Mouse (Mus musculus): Measurements from ENCODE around the gene Gcm1. TPM values are rescaled to one million over a fixed set of nuclear protein-coding genes. Genes with fewer than 3 reads are reported as not detected.

The Gcm1 gene
- not detected in 2 replicates for polyA plus RNA-seq (2015; fragmentation: Nextera tagmentation; extraction: Ambion mirVana)

DNA sequence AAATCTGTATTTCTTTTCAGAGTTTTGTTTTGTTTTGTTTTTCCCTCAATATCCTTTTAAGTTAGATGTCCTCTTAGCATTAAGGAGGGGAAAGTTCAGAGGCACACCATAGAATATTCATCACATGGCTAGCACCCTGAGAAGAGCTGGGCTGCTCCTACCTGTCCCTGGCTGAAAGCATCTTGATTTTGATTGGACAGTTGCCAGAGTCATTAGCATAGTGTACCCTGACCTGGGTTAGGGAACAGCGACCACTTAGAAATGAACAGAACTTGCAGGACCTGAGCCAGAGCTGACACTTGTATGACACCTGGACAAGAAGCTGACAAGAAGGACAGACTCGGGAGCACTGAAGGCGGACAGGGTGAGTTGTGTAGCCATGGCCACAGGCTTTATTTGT lies at the start of gene Gcm1:
Gcm1 (plus strand) TSS at position 248 of the 400 bp plus-strand sequence.
- no peak within 1 kb of the TSS for H3K4me3 ChIP-seq
- H3K9ac ChIP-seq = no peak within 1 kb of the TSS
- no peak for ATAC-seq (ENCODE audit: extremely low read depth, insufficient number of reproducible peaks, low FRiP score, low TSS enrichment)
- peaks cover 6% of the 10 kb centered on the region; the same call in 1 of the 2 replicates for H3K4me1 ChIP-seq
- H3K4me2 ChIP-seq = no peak within 1 kb of the TSS
- 57% methylated on average over 3 of the region's 3 CpGs for WGBS
- H3K27ac ChIP-seq (replicated peaks) = no peak within 1 kb of the TSS
- no peaks in the 10 kb centered on the region for H3K27me3 ChIP-seq (replicated peaks)
- no peaks in the 10 kb centered on the region for H3K9me3 ChIP-seq
- H3K36me3 ChIP-seq = no peaks in the 10 kb centered on the region

DNA sequence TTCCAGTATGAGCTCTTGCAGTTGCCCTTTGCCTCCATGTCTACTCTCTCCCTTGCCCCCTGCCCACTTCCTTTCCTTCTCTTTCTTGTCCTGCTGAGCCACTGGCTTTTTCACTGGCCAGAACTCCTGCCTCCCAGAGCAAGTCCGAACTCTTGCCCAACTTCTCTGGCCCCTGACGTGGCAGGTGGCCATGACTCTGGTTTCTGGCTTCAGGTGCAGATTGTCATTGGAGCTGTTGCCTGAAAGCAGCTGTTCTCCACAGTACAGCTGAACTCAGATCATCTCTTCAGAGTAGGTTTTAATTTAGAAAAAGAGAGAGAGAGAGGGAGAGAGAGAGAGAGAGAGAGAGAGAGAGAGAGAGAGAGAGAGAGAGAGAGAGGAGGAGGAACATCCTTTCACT lies 48.4 kb upstream of the Gcm1 start:
- H3K27ac ChIP-seq (replicated peaks) = no peak overlapping the region

DNA sequence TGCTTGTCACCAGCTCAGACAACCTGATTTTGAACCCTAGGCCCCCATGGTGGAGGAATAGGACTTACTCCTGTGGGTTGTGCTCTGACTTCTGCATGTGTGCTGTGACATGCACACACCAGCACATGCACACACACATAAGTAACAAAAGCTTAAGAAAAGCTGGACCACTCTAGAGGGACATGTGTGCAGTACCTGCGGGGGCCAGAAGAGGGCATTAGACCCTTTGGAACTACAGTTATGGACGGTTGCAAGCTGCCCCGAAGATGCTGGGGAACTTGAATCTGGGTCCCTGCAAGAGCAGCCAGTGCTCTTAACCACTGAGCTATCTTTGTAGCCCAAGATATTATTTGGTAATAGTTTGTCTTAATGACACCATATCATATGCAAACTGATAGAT lies 46.2 kb upstream of the Gcm1 start:
- ATAC-seq (ENCODE audit: extremely low read depth, insufficient number of reproducible peaks, low FRiP score, low TSS enrichment) = no peak
- Histone ChIP-seq H3K4me3 (no peak overlapping the region), H3K36me3 (no peaks in the 10 kb centered on the region), H3K9me3 (no peaks in the 10 kb centered on the region), H3K4me2 (no peak overlapping the region), H3K27me3 (replicated peaks) (no peaks in the 10 kb centered on the region), H3K4me1 (peaks cover 18% of the 10 kb centered on the region), H3K27ac (replicated peaks) (no peak overlapping the region), H3K9ac (no peak overlapping the region)
- WGBS = 52% methylated on average over 3 of the region's 3 CpGs

More for the DNA sequence above, 48.4 kb upstream of the Gcm1 start:
- Histone ChIP-seq H3K9me3 (no peaks in the 10 kb centered on the region), H3K9ac (no peak overlapping the region), H3K27me3 (replicated peaks) (no peaks in the 10 kb centered on the region), H3K4me3 (no peak overlapping the region), H3K4me1 (peaks cover 26% of the 10 kb centered on the region), H3K4me2 (no peak overlapping the region), H3K36me3 (no peaks in the 10 kb centered on the region)
- no peak for ATAC-seq (ENCODE audit: extremely low read depth, insufficient number of reproducible peaks, low FRiP score, low TSS enrichment)
- 80% methylated on average over 2 of the region's 2 CpGs for WGBS

DNA sequence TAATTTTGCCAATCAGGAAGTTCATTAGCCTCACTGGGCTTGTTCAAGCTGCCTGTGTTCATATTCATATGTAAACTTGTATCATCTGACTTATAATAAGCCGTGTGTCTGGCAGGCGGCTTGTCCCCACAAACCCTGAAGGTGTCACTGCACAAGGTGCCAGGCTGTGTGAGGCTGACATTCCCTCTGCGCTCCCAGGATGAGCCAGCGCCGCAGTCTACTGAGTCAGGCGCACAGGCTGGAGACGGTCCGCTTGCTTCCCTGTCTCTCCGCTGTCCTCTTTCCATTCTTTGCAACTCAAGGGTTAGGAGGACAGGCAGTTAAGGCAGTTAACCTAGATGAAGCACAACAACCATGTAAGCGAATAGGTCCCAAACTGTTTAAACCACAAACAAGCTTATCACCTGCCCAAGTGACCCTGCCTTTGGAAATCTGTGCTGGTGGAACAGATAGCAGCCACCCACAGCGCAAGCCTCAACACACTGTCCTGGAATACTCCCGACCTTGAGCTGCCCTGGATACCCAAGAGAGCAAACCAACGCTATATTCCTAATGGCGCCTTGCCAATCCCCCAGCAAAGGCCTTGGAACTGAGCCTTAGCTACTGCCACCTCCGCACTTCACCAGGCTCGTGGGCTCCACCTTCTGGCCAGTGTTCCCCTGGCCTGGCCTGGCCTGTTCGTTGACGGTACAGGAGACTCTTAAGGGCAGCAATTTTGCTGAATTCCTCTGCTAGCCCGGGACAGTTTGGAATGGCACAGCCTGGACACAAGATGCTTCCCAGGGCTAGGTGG lies 45.3 kb upstream of the Gcm1 start:
- Histone ChIP-seq H3K27ac (replicated peaks) (peak overlapping the region; percentile 51), H3K9ac (0 out of 2 replicates have a peak overlapping the region, but pooled peaks have one; percentile 7)
- 42% methylated on average over 19 of the region's 19 CpGs for WGBS

DNA sequence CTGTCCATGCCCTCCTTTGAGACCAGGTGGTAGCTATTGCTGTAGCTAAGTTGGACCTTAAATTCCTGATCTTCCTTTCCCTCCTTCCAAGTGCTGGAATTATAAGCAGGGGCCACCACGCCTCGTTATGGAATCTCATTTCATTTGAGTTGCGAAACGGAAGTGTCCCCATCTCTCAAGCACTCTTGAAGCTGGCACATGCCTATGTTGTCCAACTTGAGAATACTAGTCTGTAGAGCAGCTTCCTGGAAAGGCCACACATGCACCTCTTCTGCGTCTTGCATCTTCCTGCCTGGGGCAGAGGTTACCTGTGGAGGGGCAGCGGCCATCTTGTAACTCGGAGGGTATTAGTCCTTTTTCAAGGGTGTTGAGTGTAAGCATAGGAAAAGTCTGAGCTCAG lies 42.3 kb upstream of the Gcm1 start:
- no peaks in the 10 kb centered on the region for H3K27me3 ChIP-seq (replicated peaks)
- no peak for ATAC-seq (ENCODE audit: extremely low read depth, insufficient number of reproducible peaks, low FRiP score, low TSS enrichment)
- no peak overlapping the region for H3K4me2 ChIP-seq
- 82% methylated on average over 7 of the region's 7 CpGs for WGBS
- no peaks in the 10 kb centered on the region for H3K9me3 ChIP-seq
- peaks cover 6% of the 10 kb centered on the region for H3K4me1 ChIP-seq
- H3K9ac ChIP-seq = no peak overlapping the region
- no peaks in the 10 kb centered on the region for H3K36me3 ChIP-seq
- no peak overlapping the region for H3K4me3 ChIP-seq
- no peak overlapping the region for H3K27ac ChIP-seq (replicated peaks)

More for the DNA sequence above, 45.3 kb upstream of the Gcm1 start:
- H3K36me3 ChIP-seq = no peaks in the 10 kb centered on the region
- no peaks in the 10 kb centered on the region for H3K9me3 ChIP-seq
- H3K27me3 ChIP-seq (replicated peaks) = no peaks in the 10 kb centered on the region
- H3K4me3 ChIP-seq = no peak overlapping the region
- no peak overlapping the region for H3K4me2 ChIP-seq
- ATAC-seq (ENCODE audit: extremely low read depth, insufficient number of reproducible peaks, low FRiP score, low TSS enrichment) = peak; percentile 52; the same call in 1 of the 2 replicates
- peaks cover 11% of the 10 kb centered on the region for H3K4me1 ChIP-seq

DNA sequence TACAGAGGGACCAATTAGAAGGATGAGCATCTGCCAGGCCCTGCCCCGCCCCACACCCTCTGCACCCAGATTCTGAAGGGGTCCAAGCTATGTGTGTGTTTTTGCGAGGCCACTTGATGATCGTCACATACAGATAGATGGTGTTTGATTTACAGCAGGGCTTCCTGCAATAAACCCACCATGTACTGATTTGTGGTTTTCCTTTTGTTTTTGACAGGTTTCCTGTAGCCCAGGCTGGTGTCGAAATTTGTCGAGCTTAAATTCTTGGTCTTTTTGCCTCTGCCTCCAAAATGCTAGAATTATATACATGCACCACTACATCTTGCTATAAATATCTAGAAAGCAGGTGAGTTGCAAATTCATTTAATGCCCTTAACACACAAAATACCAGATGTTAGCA lies 41.5 kb upstream of the Gcm1 start:
- H3K4me3 ChIP-seq = no peak overlapping the region
- WGBS = 72% methylated on average over 5 of the region's 5 CpGs

DNA sequence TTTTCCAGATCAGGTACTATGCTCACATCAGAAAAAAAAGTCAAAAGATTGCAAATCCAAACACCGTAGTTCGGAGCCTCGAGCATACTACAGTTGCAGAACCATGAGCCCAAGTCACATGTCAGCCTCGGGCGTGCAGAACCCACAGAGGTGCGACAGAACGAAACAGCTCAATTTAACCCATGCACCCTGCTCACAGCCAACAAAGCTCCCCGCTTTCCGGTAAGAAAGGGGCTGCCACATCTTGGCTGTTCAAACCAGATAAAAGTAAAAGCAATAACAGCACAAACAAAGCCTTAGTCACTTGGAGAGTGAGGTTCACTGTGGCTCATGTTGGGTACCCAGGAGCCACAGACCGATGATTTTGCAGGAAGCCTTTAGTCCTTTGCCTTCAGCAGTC lies 41.0 kb upstream of the Gcm1 start:
- ATAC-seq (ENCODE audit: extremely low read depth, insufficient number of reproducible peaks, low FRiP score, low TSS enrichment) = no peak
- no peaks in the 10 kb centered on the region for H3K36me3 ChIP-seq
- no peak overlapping the region for H3K9ac ChIP-seq
- 81% methylated on average over 10 of the region's 10 CpGs for WGBS
- H3K27me3 ChIP-seq (replicated peaks) = no peaks in the 10 kb centered on the region
- no peak overlapping the region for H3K4me3 ChIP-seq
- H3K4me2 ChIP-seq = no peak overlapping the region
- no peak overlapping the region for H3K27ac ChIP-seq (replicated peaks)
- no peaks in the 10 kb centered on the region for H3K9me3 ChIP-seq
- H3K4me1 ChIP-seq = peaks cover 6% of the 10 kb centered on the region

More for the DNA sequence above, 41.5 kb upstream of the Gcm1 start:
- H3K27me3 ChIP-seq (replicated peaks) = no peaks in the 10 kb centered on the region
- H3K27ac ChIP-seq (replicated peaks) = no peak overlapping the region
- H3K9me3 ChIP-seq = no peaks in the 10 kb centered on the region
- ATAC-seq (ENCODE audit: extremely low read depth, insufficient number of reproducible peaks, low FRiP score, low TSS enrichment) = no peak
- H3K4me2 ChIP-seq = no peak overlapping the region
- peaks cover 6% of the 10 kb centered on the region for H3K4me1 ChIP-seq
- no peak overlapping the region for H3K9ac ChIP-seq
- no peaks in the 10 kb centered on the region for H3K36me3 ChIP-seq

DNA sequence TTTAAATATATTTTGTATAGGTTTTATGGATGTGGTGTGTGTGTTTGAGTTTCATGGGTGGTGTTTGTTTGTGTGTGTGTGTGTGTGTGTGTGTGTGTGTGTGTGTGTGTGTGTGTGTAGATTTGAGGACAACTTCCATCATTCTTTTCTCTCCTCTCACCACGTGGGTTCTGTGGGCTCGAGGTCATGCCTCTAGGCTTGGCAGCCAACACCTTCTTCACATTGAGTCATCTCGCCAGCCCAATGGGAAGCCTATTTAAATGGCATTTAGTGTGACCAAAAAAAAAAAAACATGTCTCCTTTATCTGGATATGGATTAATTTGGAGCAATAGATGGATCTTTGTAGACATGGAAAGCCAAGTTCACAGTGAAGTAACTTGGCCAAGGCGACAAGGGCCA lies 39.7 kb upstream of the Gcm1 start:
- Histone ChIP-seq H3K27ac (replicated peaks) (no peak overlapping the region), H3K27me3 (replicated peaks) (no peaks in the 10 kb centered on the region), H3K9ac (no peak overlapping the region), H3K9me3 (no peaks in the 10 kb centered on the region), H3K4me1 (peaks cover 10% of the 10 kb centered on the region), H3K4me3 (no peak overlapping the region), H3K36me3 (no peaks in the 10 kb centered on the region), H3K4me2 (no peak overlapping the region)
- 80% methylated on average over 4 of the region's 4 CpGs for WGBS
- ATAC-seq (ENCODE audit: extremely low read depth, insufficient number of reproducible peaks, low FRiP score, low TSS enrichment) = no peak

DNA sequence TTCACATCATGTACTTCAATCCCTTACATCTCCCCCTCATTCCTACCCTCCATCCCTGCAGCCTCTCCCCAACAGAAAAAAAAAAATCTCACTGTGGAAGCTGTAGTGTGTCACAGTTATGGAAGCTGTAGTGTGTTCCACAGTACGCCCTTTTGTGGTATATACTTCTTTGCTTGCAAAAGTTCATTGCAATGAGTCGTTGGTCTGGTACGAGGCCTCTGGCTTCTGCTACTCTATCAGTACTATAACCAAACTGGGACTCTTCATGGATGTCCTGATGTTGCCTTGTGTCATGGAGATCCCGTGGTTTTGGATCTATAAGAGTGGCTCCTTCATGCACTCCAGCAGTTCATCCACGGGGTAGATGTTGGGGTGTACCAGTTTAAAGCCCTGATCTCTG lies 39.0 kb upstream of the Gcm1 start:
- no peaks in the 10 kb centered on the region for H3K36me3 ChIP-seq
- no peak for ATAC-seq (ENCODE audit: extremely low read depth, insufficient number of reproducible peaks, low FRiP score, low TSS enrichment)
- H3K4me3 ChIP-seq = no peak overlapping the region
- no peak overlapping the region for H3K27ac ChIP-seq (replicated peaks)
- H3K9me3 ChIP-seq = no peaks in the 10 kb centered on the region
- WGBS = 80% methylated on average over 5 of the region's 5 CpGs
- H3K27me3 ChIP-seq (replicated peaks) = no peaks in the 10 kb centered on the region
- no peak overlapping the region for H3K4me2 ChIP-seq
- peaks cover 10% of the 10 kb centered on the region for H3K4me1 ChIP-seq
- no peak overlapping the region for H3K9ac ChIP-seq

DNA sequence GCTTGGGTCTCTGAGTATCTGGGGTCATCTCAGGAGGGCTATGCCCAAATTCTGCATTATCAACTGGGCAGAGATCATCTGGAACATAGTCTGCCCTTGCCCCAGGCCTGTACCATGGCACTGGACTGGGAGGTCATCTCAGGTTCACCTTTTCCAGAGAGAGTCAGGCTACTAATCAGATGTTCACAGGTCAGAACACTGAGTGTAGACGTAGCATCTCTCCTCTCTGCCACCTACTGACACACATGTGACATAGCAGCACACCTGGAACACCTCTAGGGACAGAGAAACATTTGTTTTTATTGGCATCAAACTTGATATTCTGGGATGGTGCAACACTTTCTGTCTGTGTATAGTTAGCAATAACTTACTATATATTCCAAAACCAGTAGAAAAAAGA lies 37.9 kb upstream of the Gcm1 start:
- ATAC-seq (ENCODE audit: extremely low read depth, insufficient number of reproducible peaks, low FRiP score, low TSS enrichment) = no peak
- Histone ChIP-seq H3K4me1 (peaks cover 10% of the 10 kb centered on the region), H3K27me3 (replicated peaks) (no peaks in the 10 kb centered on the region)

DNA sequence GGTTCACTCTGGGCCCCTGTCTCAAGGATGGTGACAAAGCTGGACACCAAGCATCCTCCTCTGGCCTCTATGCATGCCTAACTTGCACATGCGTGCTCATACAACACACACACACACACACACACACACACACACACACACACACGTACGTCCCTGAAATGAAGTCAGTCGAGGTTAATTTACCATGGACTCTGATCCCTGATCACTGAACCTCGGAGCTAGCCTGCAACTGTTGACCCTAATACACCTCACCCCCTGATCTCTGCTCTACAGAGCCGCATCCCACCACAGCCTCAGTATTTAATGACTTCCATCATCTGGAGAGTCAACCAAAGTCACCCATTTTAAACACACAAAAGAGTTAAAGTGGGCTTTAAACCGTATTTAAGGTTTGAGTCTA lies 35.9 kb upstream of the Gcm1 start:
- no peak for ATAC-seq (ENCODE audit: extremely low read depth, insufficient number of reproducible peaks, low FRiP score, low TSS enrichment)
- H3K36me3 ChIP-seq = no peaks in the 10 kb centered on the region
- no peak overlapping the region for H3K27ac ChIP-seq (replicated peaks)
- no peaks in the 10 kb centered on the region for H3K27me3 ChIP-seq (replicated peaks)
- H3K9me3 ChIP-seq = no peaks in the 10 kb centered on the region
- H3K4me2 ChIP-seq = no peak overlapping the region
- no peak overlapping the region for H3K9ac ChIP-seq
- H3K4me1 ChIP-seq = peaks cover 21% of the 10 kb centered on the region
- WGBS = 83% methylated on average over 7 of the region's 7 CpGs
- no peak overlapping the region for H3K4me3 ChIP-seq

More for the DNA sequence above, 37.9 kb upstream of the Gcm1 start:
- no peaks in the 10 kb centered on the region for H3K9me3 ChIP-seq
- H3K4me2 ChIP-seq = no peak overlapping the region
- H3K9ac ChIP-seq = no peak overlapping the region
- H3K27ac ChIP-seq (replicated peaks) = no peak overlapping the region
- H3K4me3 ChIP-seq = no peak overlapping the region
- no peaks in the 10 kb centered on the region for H3K36me3 ChIP-seq
- 32% methylated on average over 1 of the region's 1 CpGs for WGBS

DNA sequence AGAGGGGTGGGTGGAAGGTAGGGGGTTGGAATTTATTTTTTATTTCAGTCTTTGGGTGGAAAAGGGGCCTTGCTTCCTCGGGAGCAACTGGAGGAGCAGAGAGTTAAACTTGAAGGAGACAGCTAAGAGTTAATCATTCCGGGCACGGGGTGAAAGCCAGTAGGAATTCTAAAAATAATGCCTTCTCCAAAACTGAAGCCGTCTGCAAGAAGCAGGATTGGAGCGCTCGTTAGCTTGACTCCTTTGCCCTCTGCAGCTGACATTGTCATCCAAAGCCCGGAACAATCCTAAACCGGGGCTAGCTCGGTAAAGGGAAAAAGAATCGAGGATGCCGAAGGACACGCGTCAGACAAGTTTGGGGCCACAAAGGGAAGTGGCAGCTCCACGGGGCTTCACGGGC lies 35.4 kb upstream of the Gcm1 start:
- H3K27me3 ChIP-seq (replicated peaks) = no peaks in the 10 kb centered on the region
- peaks cover 26% of the 10 kb centered on the region for H3K4me1 ChIP-seq
- H3K36me3 ChIP-seq = no peaks in the 10 kb centered on the region
- peak overlapping the region; percentile 61 for H3K9ac ChIP-seq
- H3K27ac ChIP-seq (replicated peaks) = peak overlapping the region; percentile 41; the same call in 1 of the 2 replicates
- H3K4me2 ChIP-seq = peak overlapping the region; percentile 54
- no peak for ATAC-seq (ENCODE audit: extremely low read depth, insufficient number of reproducible peaks, low FRiP score, low TSS enrichment)
- WGBS = 32% methylated on average over 15 of the region's 15 CpGs
- peak overlapping the region; percentile 9; the same call in 1 of the 2 replicates for H3K4me3 ChIP-seq
- no peaks in the 10 kb centered on the region for H3K9me3 ChIP-seq
